Mouse (Mus musculus) spleen, adult 10 weeks (tissue): ENCODE results near the gene Pcsk6. TPM values are rescaled to one million over a fixed set of nuclear protein-coding genes. Genes with fewer than 3 reads are reported as not detected.

ENCODE experiments used
- polyA plus RNA-seq: library from polyadenylated mRNA; stranded (reverse); fragments of 350-450 nt; fragmentation: Illumina TruSeq; extraction: RNeasy Lipid Tissue Mini Kit (QIAGEN cat#74804); gene quantifications from one replicate; pipeline ENCODE4 v1.2.3, GENCODE M21; 2015; ENCODE audit warnings: low replicate concordance; ENCODE audit not compliant: insufficient read depth

The Pcsk6 gene
- polyA plus RNA-seq, result 1.5 TPM

GRCm38 (mm10) chr7:65861591-65862472 is at the start of gene Pcsk6:
Pcsk6 (plus strand) TSS chr7:65861734.

DNA sequence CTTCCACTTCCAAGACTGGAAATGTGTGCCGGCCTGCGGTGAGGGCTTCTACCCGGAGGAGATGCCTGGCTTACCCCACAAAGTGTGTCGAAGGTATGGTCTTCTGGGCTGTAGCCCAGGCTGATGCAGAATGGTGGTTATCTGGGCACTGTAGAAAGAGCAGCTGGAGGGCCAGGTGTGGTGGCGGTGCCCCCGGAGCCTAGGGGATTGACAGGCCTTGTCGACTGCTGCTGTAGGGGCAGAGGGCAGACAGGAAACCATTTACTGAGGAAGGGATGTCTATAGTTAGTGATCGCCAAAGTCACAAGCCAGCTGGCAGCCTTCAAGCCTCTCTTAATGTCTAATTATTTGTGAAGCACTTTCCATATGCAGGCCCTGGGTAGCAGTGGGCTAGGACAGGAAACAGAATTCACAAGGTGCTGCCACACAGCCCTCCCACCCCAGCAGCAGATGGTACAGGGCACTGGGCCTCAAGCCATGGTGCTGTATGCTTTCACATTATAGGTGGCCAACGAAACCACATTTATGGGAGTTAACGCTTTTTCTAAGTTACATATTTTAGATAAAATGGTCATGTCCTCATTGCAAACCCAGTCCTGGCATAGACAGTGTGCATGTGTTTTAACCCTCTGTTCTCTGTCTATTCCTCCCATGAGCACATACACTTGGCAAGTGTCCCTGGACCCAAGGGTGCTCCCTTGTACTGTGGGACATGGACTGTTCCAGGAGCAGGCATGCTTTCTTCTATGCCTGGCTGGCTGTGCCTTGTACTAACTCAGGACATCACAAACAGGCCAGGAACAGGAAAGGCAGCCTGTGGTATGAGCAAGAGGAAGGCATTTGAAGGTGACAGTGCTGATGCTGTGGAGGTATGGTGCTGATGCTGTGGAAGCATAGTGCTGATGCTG is 182.3 kb downstream of the Pcsk6 start, which contains the start of gene Gm45213:
Gene Gm45213, plus strand, starts transcription at position 51 of the 908 bp plus-strand sequence.

DNA sequence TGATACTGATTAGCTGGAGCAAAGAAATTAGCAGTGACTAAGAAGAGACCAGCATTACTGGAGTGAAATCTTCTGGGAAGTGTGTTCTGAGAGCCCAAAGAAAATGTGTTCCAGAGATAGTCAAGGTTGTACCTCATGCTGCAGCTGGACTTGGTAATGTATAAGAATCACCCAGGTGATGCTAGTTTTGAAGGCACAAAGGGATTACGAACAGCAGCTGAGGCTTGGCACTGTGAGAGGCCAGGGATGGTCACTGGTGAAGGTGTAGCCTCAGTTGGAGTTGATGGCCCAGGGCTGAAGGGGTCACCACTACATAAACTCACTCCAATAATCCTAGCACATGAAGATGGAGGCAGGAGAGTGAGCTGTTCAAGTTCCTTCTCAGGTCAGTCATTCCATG is 197.2 kb downstream of the Pcsk6 start, which contains the start of gene Snrpa1:
Gene Snrpa1, plus strand, starts transcription at position 301 of the 400 bp plus-strand sequence.

DNA sequence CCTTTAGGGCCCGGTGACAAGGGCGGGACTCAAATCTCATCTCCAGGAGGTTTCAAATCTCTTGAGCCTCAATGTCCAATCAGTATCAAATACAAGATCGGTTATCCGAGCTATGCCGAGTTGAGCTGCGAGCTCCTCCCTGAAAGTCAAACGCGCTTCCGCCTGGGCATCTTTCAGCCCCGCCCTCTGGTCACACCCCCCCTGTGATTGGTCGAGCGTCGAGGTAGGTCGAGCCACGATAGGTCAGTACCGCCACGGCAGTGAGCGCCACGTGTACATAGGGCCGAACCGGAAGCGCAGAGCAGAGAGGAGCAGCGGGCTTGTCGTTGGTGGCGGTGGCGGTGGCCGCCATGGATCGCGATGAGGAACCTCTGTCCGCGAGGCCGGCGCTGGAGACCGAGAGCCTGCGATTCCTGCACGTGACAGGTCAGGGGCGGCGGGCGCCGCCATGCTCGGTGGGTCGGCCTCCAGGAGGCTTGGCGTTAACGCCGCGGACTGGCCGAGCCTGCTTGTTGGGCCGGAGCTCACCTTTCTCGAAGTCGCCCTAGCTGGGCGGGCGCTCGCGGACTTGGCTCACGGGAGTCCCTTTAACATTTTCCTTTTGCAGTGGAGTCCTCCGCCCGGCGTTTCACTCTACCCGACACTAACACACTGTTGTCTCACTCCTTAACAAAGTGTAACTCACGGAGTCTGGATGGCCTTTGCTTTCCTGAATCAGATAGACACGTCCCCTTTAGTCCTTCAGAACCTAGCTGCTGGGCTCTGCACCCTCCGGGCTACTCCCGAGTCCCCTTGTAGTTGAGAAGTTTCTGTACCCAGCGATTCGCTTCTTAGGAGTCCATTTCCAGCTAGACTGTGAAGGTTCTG is 218.1 kb downstream of the Pcsk6 start, which contains the start of gene Selenos:
Gene Selenos, plus strand, starts transcription at position 286 of the 867 bp plus-strand sequence.

Other genes starting within 250 kb of the Pcsk6 start
- 6.4 TPM for gene Tarsl2, start 216.8 kb upstream of the Pcsk6 start, polyA plus RNA-seq
- 23.8 TPM for gene Tm2d3, start 170.6 kb upstream of the Pcsk6 start, polyA plus RNA-seq
- gene Gm45213, start 181.9 kb downstream of the Pcsk6 start, polyA plus RNA-seq, result not detected
- 65.4 TPM for gene Snrpa1, start 197.3 kb downstream of the Pcsk6 start, polyA plus RNA-seq
- gene Selenos, start 217.9 kb downstream of the Pcsk6 start, polyA plus RNA-seq, result 97.7 TPM
- gene Chsy1, start 247.8 kb downstream of the Pcsk6 start, polyA plus RNA-seq, result 34.0 TPM